Mouse (Mus musculus): ENCODE results near the gene Arhgap17. TPM values are rescaled to one million over a fixed set of nuclear protein-coding genes. Genes with fewer than 3 reads are reported as not detected.

Arhgap17 gene
- polyA plus RNA-seq, 1 experiment from 2014 or later, result 23.4 TPM

DNA sequence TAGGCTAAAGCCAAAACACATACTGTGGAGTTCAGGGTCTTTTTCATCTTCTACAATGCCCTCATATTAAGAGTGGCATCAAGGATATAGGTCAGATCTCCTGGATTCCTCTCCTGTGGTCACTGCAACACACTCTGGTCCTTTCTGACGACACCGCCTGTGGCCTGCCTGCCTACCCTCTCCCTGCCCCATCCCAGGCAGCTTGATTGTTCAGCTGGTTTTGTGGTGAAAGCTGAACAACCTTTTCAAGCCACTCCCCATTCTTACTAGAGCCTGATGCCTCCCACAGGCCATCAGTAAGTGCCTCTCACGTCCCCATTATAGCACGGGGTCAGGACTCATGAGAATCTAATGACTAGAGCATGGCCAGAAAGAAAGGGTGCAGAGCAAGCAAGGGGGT lies 80.5 kb downstream of the Arhgap17 start:
- Histone ChIP-seq H3K4me3 (ENCODE audit: low read length) (no peak overlapping the region), H3K4me2 (ENCODE audit: low read depth, low read length) (no peak overlapping the region), H3K4me1 (replicated peaks; ENCODE audit: control insufficient read depth, insufficient read depth, low read length) (no peaks in the 10 kb centered on the region), H3K36me3 (ENCODE audit: control insufficient read depth, insufficient read depth, low read length) (peaks cover 17% of the 10 kb centered on the region; the same call in 1 of the 2 replicates), H3K9ac (ENCODE audit: low read length) (no peak overlapping the region), H3K27ac (ENCODE audit: low read length) (no peak overlapping the region), H3K9me3 (ENCODE audit: control insufficient read depth, low read length) (no peaks in the 10 kb centered on the region), H3K27me3 (ENCODE audit: control insufficient read depth, insufficient read depth, low read depth, low read length) (no peaks in the 10 kb centered on the region)
- WGBS, result 75% methylated on average over 4 of the region's 4 CpGs
- ATAC-seq (ENCODE audit: low read depth), result no peak

DNA sequence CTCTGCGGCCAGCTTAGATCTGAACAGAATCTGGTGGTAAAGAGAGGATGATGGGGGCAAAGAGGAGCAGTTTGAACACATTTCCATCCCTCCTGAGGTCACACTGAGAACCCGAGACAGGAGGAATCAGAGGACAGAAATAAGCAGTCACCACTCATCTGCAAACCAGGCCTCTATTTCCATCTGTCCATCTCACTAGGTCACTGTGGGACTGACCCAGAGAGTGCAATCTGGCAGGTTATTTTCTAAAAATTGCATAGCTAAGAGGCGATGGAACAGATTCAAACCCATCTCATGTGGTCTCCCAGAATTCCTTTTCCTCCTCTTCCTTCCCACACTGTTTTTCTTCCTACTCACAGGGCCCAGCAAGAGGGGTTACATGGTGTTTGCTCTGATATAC lies 81.8 kb downstream of the Arhgap17 start:
- Histone ChIP-seq H3K4me1 (replicated peaks; ENCODE audit: control insufficient read depth, insufficient read depth, low read length) (no peaks in the 10 kb centered on the region), H3K4me3 (ENCODE audit: low read length) (no peak overlapping the region), H3K9me3 (ENCODE audit: control insufficient read depth, low read length) (no peaks in the 10 kb centered on the region), H3K27me3 (ENCODE audit: control insufficient read depth, insufficient read depth, low read depth, low read length) (no peaks in the 10 kb centered on the region), H3K27ac (ENCODE audit: low read length) (no peak overlapping the region), H3K36me3 (ENCODE audit: control insufficient read depth, insufficient read depth, low read length) (peaks cover 18% of the 10 kb centered on the region; the same call in 1 of the 2 replicates), H3K9ac (ENCODE audit: low read length) (no peak overlapping the region), H3K4me2 (ENCODE audit: low read depth, low read length) (no peak overlapping the region)
- WGBS, result 83% methylated on average over 3 of the region's 3 CpGs
- no peak for ATAC-seq (ENCODE audit: low read depth)

DNA sequence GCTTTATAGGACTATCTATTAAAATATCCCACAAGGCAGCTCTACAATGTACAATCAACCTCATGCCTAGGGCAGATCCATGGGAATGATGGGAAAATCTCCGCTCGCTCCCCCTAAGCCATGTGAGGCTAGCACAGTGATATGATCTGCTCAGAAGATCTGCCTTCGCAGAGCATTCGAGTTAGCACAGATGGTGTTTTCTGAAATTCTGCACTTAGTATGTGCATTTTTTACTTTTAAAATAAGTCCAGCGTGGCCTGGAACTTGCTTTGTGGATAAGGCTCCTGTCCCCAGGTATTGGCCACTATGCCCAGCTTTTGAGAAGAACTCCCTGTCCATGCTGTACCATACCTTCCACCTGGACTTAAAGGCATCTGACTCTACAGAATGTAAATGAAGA lies 83.8 kb downstream of the Arhgap17 start:
- no peak for ATAC-seq (ENCODE audit: low read depth)
- no peaks in the 10 kb centered on the region for H3K9me3 ChIP-seq (ENCODE audit: control insufficient read depth, low read length)
- H3K27ac ChIP-seq (ENCODE audit: low read length), result no peak overlapping the region
- 94% methylated on average over 5 of the region's 5 CpGs for WGBS
- no peak overlapping the region for H3K4me3 ChIP-seq (ENCODE audit: low read length)
- no peaks in the 10 kb centered on the region for H3K27me3 ChIP-seq (ENCODE audit: control insufficient read depth, insufficient read depth, low read depth, low read length)
- H3K9ac ChIP-seq (ENCODE audit: low read length), result no peak overlapping the region
- peaks cover 18% of the 10 kb centered on the region; the same call in 1 of the 2 replicates for H3K36me3 ChIP-seq (ENCODE audit: control insufficient read depth, insufficient read depth, low read length)
- no peak overlapping the region for H3K4me2 ChIP-seq (ENCODE audit: low read depth, low read length)
- H3K4me1 ChIP-seq (replicated peaks; ENCODE audit: control insufficient read depth, insufficient read depth, low read length), result no peaks in the 10 kb centered on the region

- H3K4me3 ChIP-seq (ENCODE audit: low read length), result no peak overlapping the region
- H3K9ac ChIP-seq (ENCODE audit: low read length), result no peak overlapping the region
- H3K36me3 ChIP-seq (ENCODE audit: control insufficient read depth, insufficient read depth, low read length), result peaks cover 19% of the 10 kb centered on the region
- no peak overlapping the region for H3K27ac ChIP-seq (ENCODE audit: low read length)
- ATAC-seq (ENCODE audit: low read depth), result no peak
- H3K9me3 ChIP-seq (ENCODE audit: control insufficient read depth, low read length), result no peaks in the 10 kb centered on the region
- WGBS, result 47% methylated on average over 4 of the region's 4 CpGs
- H3K4me1 ChIP-seq (replicated peaks; ENCODE audit: control insufficient read depth, insufficient read depth, low read length), result no peaks in the 10 kb centered on the region
- H3K27me3 ChIP-seq (ENCODE audit: control insufficient read depth, insufficient read depth, low read depth, low read length), result no peaks in the 10 kb centered on the region
- no peak overlapping the region for H3K4me2 ChIP-seq (ENCODE audit: low read depth, low read length)
These were observed 85.9 kb downstream of the Arhgap17 start for GRCm38 (mm10) chr7:123283826-123284225.

DNA sequence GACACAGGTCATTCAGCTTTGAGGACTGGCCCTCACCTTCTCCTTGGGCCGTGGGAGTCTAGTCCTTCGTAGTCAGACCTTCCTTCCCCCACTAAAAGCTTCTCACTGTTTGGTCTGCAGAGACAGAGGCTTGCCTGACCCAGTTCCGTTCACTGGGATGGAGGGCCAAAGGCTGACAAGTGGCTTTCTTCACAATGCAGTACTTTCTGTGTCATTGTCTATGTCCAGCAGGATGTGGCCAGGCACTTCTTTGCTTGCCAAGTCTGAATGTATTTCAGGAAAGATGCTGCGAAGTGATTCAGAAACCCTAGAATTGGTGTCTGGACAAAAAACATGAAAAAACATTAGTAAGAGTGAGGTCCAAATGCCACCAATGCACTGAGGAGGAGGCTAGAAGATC lies 89.9 kb downstream of the Arhgap17 start:
- Histone ChIP-seq H3K27ac (ENCODE audit: low read length) (no peak overlapping the region), H3K9me3 (ENCODE audit: control insufficient read depth, low read length) (no peaks in the 10 kb centered on the region), H3K4me1 (replicated peaks; ENCODE audit: control insufficient read depth, insufficient read depth, low read length) (no peaks in the 10 kb centered on the region), H3K36me3 (ENCODE audit: control insufficient read depth, insufficient read depth, low read length) (peaks cover 16% of the 10 kb centered on the region), H3K4me3 (ENCODE audit: low read length) (no peak overlapping the region), H3K9ac (ENCODE audit: low read length) (no peak overlapping the region), H3K4me2 (ENCODE audit: low read depth, low read length) (no peak overlapping the region), H3K27me3 (ENCODE audit: control insufficient read depth, insufficient read depth, low read depth, low read length) (no peaks in the 10 kb centered on the region)
- WGBS, result 85% methylated on average over 4 of the region's 4 CpGs
- no peak for ATAC-seq (ENCODE audit: low read depth)

DNA sequence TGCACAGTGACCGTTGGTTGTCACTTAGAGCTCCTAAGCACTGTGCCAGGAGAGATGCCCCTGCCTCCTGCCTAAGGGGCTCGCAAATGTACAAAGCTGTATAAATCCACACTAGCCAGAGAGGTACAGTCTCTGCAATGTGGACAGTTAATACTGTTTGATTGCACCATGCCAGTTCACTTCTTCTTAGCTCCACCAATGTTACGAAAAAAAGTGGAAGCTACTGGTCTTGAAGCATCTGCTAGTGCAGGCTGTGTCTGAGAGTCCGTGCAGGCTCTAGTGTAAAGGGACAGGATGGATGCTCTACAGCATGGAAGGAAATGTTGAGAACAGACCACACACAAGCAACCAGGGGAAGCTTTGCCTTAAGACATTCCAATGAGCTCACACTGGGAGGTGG lies 93.1 kb downstream of the Arhgap17 start:
- 79% methylated on average over 4 of the region's 4 CpGs for WGBS
- no peak overlapping the region for H3K4me3 ChIP-seq (ENCODE audit: low read length)
- H3K27ac ChIP-seq (ENCODE audit: low read length), result no peak overlapping the region
- H3K4me1 ChIP-seq (replicated peaks; ENCODE audit: control insufficient read depth, insufficient read depth, low read length), result no peaks in the 10 kb centered on the region
- H3K27me3 ChIP-seq (ENCODE audit: control insufficient read depth, insufficient read depth, low read depth, low read length), result no peaks in the 10 kb centered on the region
- ATAC-seq (ENCODE audit: low read depth), result no peak
- no peak overlapping the region for H3K4me2 ChIP-seq (ENCODE audit: low read depth, low read length)
- H3K36me3 ChIP-seq (ENCODE audit: control insufficient read depth, insufficient read depth, low read length), result peaks cover 14% of the 10 kb centered on the region
- no peaks in the 10 kb centered on the region for H3K9me3 ChIP-seq (ENCODE audit: control insufficient read depth, low read length)
- no peak overlapping the region for H3K9ac ChIP-seq (ENCODE audit: low read length)

- WGBS, result 56% methylated on average over 11 of the region's 11 CpGs
- H3K9me3 ChIP-seq (ENCODE audit: control insufficient read depth, low read length), result no peaks in the 10 kb centered on the region
- H3K9ac ChIP-seq (ENCODE audit: low read length), result no peak overlapping the region
- H3K36me3 ChIP-seq (ENCODE audit: control insufficient read depth, insufficient read depth, low read length), result peaks cover under 1% of the 10 kb centered on the region; the same call in 1 of the 2 replicates
- no peak for ATAC-seq (ENCODE audit: low read depth)
- H3K4me1 ChIP-seq (replicated peaks; ENCODE audit: control insufficient read depth, insufficient read depth, low read length), result no peaks in the 10 kb centered on the region
- H3K27ac ChIP-seq (ENCODE audit: low read length), result no peak overlapping the region
- no peak overlapping the region for H3K4me3 ChIP-seq (ENCODE audit: low read length)
- H3K4me2 ChIP-seq (ENCODE audit: low read depth, low read length), result no peak overlapping the region
- no peaks in the 10 kb centered on the region for H3K27me3 ChIP-seq (ENCODE audit: control insufficient read depth, insufficient read depth, low read depth, low read length)
These were observed 96.7 kb downstream of the Arhgap17 start for GRCm38 (mm10) chr7:123273056-123273455.

DNA sequence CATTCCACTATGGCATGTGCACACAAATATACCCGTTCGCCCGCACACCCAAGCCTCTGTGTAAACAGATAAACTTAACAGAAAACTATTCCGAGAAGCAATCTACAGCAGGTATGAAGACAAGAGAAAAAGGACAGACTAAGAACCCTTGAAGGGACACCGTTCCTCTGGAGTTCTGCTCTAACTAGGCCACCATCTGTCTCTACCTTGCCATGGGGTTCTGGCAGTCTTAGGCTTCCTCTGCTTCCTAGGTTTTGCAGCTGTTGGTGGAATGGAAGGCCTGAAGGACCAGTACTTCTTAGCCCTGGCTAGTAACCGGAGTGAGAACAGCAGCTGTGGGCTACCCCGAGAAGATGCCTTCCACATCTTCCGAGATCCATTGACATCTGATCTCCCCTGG lies 111.6 kb downstream of the Arhgap17 start:
- Histone ChIP-seq H3K4me2 (ENCODE audit: low read depth, low read length) (no peak overlapping the region), H3K9me3 (ENCODE audit: control insufficient read depth, low read length) (no peaks in the 10 kb centered on the region), H3K36me3 (ENCODE audit: control insufficient read depth, insufficient read depth, low read length) (no peaks in the 10 kb centered on the region), H3K4me3 (ENCODE audit: low read length) (no peak overlapping the region), H3K27me3 (ENCODE audit: control insufficient read depth, insufficient read depth, low read depth, low read length) (no peaks in the 10 kb centered on the region), H3K4me1 (replicated peaks; ENCODE audit: control insufficient read depth, insufficient read depth, low read length) (no peaks in the 10 kb centered on the region), H3K27ac (ENCODE audit: low read length) (no peak overlapping the region), H3K9ac (ENCODE audit: low read length) (no peak overlapping the region)
- 56% methylated on average over 8 of the region's 8 CpGs for WGBS
- ATAC-seq (ENCODE audit: low read depth), result no peak

DNA sequence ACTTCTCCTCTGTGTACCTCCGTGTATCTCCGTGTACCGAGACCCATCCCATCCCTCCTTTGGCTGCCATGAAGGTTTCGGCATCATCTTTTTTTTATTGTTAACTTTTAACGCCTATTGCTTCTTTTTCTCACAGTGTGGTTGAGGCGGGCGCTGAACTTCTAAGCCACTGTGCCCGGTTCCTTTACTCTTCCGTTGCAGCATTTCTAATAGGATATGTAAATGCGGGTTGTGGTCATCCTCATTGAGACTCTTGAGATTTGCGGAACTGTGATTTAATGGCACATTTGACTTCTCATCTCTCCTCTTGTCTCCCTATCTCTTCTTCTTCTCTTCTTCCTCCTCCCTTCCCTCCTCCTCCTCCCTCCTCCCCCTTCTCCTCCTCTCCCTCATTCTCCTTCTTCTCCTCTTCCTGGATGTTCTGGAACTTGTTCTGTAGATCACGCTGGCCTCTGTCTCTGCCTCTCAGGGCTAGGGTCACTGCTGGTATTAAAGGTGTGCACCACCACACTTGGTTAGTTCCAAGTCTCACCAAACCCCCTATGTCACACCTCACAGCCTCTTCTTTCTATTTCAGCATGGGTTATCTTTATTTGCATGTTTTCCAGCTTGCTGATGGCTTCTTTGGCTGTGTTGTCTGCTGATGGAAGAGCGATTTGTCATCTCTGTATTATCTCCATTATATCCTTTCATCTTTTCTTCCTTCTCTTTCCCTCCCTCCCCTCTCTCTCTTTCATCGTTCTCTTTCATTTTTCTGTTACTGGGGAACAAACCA lies 115.3 kb downstream of the Arhgap17 start:
- Histone ChIP-seq H3K9ac (ENCODE audit: low read length) (no peak overlapping the region), H3K27me3 (ENCODE audit: control insufficient read depth, insufficient read depth, low read depth, low read length) (no peaks in the 10 kb centered on the region), H3K36me3 (ENCODE audit: control insufficient read depth, insufficient read depth, low read length) (no peaks in the 10 kb centered on the region), H3K4me1 (replicated peaks; ENCODE audit: control insufficient read depth, insufficient read depth, low read length) (no peaks in the 10 kb centered on the region), H3K27ac (ENCODE audit: low read length) (no peak overlapping the region), H3K9me3 (ENCODE audit: control insufficient read depth, low read length) (no peaks in the 10 kb centered on the region), H3K4me3 (ENCODE audit: low read length) (no peak overlapping the region), H3K4me2 (ENCODE audit: low read depth, low read length) (no peak overlapping the region)
- 84% methylated on average over 14 of the region's 14 CpGs for WGBS
- no peak for ATAC-seq (ENCODE audit: low read depth)

Measured in lung, embryonic 16.5 days (tissue).